Mouse (Mus musculus) adipocyte (in vitro differentiated cells): Measurements from ENCODE around the gene Sec16a.

Experiments
- DNase-seq: peaks from one replicate; pipeline ENCODE4 v3.0.0-alpha.2; 2016; ENCODE audit warnings: low spot score

Gene Sec16a

DNA sequence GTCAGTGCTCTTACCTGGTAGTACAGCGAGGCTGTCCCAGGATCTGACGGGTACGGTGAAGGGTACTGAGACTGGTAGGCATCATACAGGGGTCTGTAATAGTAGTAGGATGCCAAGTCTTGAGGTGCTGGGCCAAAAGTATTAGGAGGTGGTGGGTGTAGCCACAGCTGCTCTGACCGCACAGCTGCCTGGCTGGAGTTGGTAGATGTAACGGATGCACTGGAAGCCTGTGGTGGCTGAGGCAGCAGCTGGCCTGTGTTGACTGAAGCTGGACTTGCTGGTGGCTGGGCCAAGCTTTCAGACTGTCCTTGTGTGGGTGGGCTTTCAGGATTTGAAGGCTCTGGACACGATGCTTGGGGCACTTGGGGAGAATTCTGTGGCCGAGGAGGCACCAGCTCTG, 6.6 kb downstream of the Sec16a start:
- DNase-seq = no peak

DNA sequence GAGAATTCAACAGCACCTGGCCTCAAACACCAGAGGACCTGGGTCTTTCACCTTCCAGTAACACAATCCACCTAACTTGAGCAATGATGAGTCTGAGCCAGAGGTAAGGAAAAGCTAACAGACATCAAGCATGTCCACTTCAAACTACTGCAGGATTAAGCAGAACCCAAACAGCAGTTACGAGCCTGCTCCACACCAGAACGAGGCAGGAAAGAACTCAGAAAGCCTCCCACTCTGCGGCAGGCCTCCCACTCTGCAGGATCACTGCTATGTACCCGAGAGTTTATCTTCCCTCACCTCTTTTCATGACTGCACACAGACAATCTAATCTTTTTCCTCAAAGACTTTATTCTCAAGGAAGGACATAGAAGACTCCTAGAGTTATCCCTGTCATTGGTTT, 7.8 kb downstream of the Sec16a start:
- DNase-seq = no peak

DNA sequence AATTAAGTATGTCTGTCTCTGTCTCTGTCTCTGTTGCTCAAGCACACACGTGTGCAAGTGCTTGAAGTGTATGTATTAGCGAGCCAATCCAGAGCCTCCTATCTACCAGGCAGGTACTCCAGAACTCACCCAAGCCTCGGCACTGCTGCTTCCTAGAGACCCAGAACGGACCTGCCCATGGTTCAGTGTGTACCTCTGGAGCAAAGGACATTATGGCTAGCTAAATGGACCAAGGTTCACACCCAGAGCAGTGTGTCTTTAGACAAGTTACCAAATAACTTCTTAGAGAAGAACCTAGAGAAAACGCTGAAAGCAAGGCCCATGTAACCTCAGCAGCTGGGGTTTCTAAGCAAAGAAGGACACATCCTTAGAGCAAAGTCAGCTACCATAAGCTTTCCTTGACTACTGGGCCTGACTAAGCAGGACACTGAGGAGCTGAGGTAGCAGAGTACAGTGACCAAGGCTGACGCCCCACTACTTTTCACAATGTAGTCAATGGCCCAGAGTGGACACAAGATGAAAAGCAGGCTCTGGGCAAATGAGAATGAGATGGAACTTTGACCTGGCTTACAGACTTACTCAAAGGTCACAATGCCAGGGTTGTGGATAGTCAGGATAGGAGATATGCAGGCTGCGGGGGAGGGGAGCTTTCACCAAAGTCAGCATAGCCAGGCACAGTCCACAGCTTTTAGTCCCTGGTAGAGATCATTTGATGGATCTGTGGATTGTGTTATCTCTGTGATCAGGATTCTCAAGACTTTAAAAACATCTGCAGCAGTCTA, 10.0 kb downstream of the Sec16a start:
- DNase-seq = peak; percentile 54

DNA sequence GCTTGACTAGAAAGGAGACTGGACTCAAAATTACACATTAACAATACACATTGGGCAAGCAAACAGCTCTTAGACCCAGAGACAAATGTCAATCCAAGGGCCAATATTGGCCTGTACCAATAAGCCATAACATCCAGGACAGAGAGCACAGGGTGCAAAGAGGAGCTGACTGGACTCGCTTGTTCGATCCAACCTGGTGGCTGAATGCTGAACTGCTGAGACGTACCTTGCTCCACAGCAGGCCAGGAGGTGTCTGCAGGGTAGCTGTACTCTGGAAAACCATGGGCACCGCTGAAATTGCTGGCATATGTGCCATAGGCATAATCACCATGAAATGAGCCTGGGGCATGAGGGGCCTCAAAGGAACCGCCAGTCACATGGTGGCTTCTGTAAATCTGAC, 15.2 kb downstream of the Sec16a start:
- no peak for DNase-seq

DNA sequence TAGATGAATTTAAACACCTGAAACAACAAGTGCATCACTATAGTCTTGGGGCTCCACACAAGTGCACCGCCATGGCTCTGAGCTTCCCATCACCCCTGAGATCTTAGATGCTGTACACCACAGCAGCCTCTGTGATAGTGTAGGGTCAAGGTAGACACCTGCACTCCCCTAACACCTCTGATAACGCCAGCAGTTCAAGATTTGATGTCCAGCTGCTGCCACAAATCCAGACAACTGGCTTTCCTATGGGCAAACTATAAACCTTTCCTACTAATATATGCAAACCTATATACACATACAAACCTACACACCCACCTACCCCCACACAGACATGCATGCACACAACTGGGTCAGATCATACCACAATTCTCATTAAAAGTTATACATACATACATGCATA, 20.5 kb downstream of the Sec16a start:
- DNase-seq = no peak

DNA sequence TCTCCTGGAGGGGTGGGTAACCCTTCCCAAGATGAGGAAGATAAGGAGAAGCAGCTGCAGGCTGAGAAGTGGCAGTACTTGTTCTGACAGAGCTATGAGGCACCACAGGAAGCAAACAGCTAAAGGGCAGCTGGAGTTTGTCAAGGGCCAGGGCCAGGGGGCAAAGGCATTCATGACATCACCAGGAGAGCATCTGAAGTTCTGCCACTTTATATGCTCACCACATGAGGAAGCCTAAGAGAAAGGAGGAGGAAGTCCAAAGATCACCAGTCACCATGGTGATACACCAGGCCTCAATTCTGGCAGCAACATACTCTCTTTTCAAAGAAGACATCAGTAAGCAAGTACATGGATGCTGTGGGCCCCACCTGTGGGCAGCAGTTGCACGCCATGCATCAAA, 21.9 kb downstream of the Sec16a start:
- DNase-seq = no peak

DNA sequence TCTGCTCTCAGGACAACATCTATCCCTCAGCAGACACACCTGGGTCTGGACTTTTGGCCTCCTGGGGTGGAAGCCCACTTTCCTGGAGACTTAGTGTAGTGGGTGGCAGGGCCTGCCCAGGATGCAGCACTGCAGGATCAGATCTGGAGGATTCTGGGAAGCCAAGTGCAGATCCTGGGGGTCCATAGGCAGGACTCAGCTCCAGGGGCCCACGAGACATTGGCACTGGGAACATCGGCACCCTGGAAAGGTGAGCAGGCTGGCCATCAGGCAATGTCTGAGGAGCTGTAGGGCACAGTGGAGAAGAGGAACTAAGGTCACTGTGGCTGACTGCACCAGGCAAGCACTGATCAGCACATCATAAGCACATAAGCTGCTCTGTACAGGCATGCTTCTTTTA, 23.0 kb downstream of the Sec16a start:
- DNase-seq = no peak

DNA sequence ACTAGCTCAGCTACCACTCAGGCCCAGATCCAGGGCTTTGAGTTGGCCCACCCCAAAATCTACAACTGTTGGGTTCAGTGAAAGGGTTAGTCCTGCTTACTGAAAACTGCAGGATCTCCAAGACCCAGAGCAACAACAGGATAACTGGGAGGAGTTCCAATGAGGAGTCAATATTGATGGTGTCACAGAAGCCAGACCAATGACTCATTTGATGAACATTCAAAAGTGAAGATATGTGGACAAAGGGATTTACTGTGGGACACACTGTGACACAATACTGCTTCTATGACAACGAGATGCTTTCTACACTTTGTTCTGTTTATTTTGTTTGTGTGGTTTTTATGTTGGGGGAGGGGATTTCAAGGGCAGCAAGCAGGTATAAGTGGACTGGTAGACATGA, 26.9 kb downstream of the Sec16a start:
- peak; percentile 43 for DNase-seq

DNA sequence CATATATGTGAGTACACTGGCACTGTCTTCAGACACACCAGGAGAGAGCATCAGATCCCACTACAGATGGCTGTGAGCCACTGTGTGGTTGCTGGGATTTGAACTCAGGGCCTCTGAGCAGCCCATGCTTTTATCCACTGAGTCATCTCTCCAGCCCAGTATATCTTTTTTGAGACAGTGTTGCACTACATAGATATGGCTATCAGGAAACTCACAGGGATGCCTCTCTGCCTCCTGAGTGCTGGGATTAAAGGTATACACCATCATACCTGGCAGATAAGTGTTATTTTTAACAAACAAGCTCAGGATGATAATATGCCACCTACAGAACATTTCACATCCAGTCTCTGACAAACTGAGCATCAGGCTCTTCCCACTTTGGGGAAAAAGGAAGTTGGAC, 27.9 kb downstream of the Sec16a start:
- no peak for DNase-seq

DNA sequence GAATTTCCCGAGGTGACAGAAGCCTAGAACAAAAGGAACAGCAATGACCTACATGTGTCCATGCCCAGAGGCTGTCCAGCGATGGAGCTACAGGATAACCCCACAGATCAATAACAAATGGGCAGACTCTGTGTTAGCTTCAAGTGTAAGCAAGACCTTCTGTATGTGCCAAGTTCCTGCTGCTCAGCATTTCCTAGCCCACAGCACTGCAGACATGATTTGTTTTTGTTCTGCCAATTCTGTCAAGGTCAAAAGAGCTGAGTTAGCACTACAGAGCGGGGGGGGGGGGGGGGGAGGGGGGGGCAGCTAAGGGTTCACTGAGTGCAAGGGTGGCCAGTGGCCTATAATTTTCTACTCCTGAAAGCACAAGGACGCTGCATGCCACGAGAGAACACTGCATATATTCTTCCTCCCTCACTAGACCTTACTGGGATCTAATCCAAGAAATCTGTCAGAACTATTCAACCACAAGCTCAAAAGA, 34.0 kb downstream of the Sec16a start:
- peak; percentile 56 for DNase-seq

DNA sequence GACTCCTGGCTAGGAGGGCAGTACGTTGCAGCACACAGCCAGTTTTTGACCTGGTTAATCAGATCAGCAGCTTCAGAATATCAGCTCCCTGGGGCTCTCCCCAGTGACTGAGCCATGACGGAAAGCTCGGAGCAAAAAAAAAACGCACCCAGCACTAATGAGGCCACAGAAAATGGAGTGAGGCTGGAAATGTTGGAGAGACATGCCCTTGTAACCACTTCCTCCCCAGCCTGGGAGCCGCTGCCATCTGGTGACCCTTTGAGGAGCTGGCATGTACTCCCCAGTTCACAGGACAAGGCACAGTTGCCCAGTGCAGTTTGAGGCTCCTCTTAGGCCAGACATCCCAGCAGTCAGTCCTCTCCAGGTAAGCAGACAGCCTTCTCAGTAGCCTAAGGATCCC, 34.9 kb downstream of the Sec16a start:
- peak; percentile 26 for DNase-seq

DNA sequence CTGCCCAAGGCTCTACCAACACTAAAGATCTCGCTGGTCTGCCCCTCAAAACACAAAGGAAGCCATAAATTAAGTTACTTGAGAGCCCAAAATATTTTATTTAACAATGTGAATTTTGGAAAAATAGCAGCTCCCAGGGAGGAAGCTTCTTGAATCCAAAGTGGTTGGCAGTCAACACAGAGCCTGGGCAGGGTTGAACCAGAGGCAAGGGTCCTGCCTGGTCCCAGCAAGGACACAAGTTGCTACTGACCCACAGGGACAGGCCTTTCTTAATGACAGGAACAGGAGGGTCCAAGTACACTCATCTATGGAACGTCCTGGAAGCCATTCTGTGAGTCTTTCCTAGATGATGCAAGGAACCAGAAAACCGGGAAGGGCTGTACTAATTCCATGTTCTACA, 35.7 kb downstream of the Sec16a start:
- no peak for DNase-seq

DNA sequence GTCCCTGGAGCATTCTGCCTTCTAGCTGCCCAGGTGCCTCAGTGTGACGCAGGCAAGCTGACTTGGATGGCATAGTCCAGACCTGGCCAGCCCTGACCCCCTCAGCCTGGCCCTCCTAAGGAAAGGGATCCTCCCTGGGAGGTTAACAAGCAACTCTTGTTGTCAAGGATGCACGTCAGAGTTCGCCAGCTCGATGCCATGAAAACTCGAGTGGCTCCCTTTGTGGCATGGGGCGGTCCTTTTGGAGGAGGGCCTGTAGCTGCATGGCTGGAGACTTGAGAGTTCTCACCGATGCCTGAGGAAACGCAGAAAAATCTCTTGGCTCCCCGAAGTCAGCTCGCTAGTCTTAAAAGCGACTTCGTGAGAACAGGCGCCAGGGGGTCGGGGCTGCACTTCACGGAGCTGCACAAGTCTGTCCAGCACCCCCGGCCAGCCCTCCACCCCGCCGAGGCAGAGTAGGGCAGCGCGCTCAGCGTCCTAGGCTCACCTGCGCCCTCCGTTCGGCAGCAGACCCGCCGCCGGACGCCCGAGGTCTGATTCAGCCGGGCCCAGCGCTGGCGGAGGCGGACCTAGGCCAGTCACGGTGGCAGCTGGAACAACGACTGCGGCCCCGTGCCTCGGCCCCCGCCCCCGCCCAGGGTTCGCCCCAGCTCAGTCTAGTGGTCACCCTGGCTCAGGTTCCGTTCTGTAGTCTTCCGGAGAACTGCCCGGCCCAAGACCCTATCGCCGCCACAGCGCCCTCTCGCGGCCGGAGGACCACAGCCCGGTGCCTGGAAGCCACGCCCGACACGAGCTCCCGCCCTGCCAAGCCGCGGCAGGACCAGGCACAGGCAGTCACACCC, 36.3 kb downstream of the Sec16a start, which contains the start of gene Inpp5e:
Inpp5e (minus strand) TSS at position 689 of the 842 bp plus-strand sequence.
- peak; percentile 92 for DNase-seq

DNA sequence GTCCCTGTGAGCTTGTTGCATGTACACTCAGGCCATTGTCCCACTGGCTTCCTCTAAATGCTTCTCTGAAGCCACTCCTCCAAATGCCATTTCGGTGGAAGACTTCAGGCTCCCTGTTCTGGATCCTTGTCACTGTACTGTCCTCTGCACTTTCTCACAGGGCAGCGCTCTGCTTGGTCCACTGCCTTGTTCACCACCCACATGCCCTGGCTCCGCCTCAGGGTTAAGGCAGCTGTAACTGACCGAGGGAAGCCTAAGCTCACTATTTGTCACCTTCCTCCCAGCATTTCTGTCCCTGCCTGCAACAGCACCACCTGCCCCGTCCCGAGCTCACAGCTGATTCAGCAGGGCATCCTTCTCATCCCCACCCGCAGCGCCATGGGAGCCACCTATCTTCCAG, 41.7 kb downstream of the Sec16a start:
- no peak for DNase-seq

DNA sequence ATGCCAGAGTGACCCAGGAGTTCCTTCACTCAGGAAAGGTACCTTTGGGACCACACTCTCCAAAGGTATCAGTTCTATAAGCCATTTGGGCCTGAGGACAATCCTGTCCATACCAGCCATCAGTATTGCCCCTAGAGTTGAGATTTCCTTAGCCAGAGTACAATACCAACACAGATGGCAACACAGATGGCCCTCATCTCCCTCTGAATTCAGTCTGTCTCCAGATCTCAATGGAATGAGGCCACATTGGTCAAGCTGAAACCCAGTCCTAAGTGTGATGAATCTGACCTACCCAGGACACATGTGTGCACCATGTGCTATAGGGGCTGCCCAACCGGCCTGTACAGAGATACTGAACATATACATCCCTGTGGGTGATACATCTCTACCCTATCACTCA, 42.8 kb downstream of the Sec16a start:
- no peak for DNase-seq

DNA sequence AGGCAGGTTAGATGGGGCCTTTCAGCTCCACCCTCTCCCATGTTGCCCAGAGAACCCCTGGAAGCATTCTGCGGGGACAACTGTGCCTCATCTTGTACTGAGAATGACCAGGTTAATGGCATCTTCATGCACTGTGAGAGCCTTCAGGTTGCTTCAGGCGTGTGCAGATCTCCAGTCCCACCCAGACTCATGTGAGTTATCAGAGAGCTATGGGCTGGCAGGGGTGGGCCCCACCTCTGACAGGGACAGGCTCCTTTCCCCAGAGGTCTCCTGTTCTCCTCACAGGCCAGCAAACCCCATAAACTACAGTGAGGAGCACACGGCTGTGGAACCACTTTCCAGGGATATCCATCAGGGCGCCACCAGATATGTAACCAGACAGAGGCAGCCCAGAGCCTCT, 44.0 kb downstream of the Sec16a start:
- DNase-seq = no peak

DNA sequence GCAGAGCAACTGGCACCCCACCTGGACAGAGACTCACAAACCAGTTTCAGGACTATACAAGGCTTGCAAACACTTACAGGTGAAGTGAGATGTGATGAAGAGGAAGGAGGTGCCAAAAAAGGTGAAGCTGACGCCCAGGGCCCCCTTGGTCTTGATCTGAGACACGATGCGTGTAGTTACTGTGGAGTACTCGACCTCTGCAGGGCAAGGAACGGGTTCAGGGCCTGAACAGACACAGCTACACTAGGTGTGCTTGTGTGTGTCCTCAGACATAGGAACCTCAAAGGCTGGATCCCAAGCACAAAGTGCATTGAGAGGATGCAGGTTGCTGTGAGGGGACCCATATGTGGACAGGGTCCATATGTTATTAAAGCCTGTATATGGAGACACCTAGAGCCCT, 44.7 kb downstream of the Sec16a start:
- no peak for DNase-seq

DNA sequence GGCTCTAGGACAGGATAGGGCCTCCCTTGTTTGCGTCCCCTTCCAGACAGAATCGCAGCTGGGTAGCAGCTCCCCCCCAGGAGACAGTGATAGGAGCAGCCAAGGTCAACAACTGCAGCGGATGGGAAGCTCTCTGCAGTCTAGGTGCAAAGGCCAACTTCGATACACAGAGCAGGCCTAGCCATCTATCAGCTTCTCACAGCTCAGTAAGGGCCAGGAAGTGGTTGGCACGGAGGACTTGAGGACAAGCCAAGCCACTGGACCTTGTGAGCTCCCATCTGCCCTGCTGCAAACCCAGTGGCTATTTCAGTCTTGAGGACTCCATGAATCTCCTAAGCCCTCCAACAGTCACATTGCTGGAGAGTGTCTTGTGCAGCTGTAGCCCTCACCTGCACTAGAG, 45.4 kb downstream of the Sec16a start:
- DNase-seq = peak; percentile 34

DNA sequence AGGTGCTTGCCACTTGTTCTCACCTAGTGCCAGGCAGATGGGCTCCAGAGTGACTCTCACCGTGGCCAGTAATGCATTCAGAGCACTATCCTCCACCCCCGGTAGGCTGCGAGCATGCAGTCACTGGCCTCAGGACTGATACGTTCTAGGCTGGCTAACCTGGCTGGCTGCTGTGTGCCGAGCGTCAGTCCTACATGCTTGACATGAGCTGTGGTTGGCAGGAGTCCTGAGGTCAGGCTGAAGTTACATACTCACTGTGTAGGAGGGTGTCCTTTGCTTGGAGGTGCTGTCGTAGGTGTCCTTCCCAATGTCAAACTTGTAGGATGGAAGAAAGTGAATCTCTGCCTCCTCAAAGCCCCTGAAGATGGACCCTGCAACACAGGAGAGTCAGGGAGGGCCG, 46.0 kb downstream of the Sec16a start:
- no peak for DNase-seq

DNA sequence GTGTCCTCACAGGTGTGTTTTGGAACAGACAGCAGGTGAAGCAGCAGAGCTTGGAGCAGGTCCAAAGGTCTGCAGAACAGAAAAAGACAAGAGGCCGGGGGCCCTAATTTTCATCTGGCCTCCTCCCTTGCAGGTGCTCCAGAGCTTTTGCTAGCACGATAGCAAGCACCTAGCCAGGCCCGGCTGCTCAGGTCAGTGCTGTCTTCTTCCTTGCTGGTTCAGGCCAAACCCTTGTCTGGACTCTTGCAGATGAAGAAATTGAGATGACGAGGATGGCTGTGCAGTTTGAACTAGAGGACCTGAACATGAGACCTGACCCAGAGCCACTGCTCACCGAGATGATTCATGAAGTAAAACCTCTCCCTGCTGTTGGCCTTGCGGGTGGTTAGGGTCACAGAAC, 53.4 kb downstream of the Sec16a start:
- DNase-seq = no peak

DNA sequence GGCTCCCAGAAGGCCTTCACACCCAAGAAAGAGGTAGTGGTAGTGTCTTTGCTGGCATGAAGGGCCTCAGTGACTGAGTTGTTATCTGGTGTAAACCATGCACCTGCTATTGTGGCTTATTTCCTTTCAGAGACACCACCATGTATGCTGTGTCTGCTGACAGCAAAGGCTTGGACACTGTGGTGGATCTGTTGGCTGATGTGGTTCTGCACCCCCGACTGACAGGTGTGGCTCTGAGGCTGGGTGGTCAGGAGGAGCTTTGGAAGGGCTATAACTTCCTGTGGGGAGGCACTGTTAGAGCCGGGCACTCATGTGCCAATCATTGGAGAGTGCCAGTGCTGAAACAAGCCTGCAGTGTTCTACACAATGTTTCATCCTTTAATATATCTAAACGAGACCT, 54.1 kb downstream of the Sec16a start:
- no peak for DNase-seq

DNA sequence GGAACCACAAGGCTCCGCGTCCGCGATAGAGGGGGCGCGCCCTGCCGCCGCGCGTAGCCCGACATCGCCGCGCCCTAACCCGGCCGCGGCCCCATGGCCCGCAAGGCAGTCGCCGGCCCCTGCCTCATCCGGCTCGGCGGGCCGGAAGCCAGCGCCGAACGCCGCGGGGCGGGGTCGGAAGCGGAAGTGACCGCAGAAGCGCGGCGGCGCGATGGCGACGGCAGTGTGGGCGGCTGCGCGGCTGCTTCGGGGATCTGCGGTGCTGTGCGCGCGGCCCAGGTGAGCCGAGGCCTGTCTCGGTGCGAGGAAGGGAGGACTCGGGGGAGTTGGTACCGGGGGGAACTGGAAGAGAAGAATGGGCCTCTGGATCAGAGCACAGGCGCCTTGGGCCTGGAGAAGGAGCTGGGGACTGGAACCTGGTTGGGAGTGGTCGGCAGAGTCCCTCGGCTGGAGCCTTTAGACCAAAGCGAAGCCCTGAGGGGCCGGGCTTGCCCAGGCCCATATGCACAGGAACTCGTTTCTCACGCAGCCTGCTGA, 55.8 kb downstream of the Sec16a start, which contains the start of the genes Entr1 and Pmpca:
Entr1 (minus strand) TSS at position 163 of the 537 bp plus-strand sequence.
Pmpca (plus strand) TSS at position 186 of the 537 bp plus-strand sequence.
- peak; percentile 68 for DNase-seq

DNA sequence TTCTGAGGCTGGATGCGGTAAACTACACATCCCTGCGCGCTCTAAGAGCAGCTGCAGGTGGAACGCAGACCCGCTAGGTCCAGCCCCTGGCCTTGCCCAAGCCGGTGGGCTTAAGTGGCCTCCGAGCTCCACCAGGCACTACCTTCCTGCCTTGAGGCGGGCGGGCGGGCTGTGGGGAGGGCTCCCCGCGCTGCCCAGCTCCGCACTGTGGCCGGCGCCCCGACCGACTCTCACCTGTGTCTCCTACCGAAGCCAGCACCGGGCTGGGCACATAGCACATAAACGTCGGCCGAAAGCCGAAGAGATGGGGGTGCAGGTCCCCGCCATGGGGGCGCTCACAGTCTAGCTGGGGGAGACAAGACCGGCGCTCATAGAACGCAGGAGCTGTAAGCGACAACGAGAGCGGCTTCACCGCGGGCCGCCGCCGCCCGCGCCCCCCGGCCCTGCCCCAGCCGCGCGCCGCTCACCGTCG, 56.3 kb downstream of the Sec16a start:
- no peak for DNase-seq
